Mouse (Mus musculus): ENCODE measurements around the gene Pbld1. TPM values are rescaled to one million over a fixed set of nuclear protein-coding genes. Genes with fewer than 3 reads are reported as not detected.

Gene Pbld1
- total RNA-seq (2021): 14.4 and 18.0 TPM in 2 replicates
- long read RNA-seq, experiment 1, partial matches to known transcripts: 1 of 7 reads
- long read RNA-seq, experiment 1, other reads (novel, unspliced or antisense): 6 of 7 reads
- long read RNA-seq, experiment 2, transcript Pbld1-202 (9 exons, 2,404 nt): major isoform, 15 of 19 reads
- long read RNA-seq, experiment 2, partial matches to known transcripts: 0 of 19 reads
- long read RNA-seq, experiment 2, other reads (novel, unspliced or antisense): 4 of 19 reads

DNA sequence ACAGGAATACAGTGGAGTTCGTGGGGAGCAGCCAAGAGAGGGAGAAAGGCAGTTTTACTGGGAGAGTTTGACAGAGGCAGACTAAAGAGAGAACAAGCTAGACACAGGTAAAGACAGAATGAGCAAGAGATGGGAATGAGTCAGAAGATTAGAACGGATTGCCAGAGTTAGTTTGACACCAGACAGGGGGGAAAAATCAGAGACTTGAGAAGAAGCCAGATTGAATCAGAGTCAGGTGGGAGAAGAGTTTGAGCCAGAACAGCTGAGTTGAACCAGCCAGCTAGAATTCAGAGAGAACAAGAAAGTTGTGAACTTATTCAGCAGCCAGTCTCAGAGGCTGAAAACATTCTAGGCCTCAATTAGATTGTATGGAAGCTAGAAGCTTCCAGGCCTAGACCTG lies at the start of gene Pbld1:
Gene Pbld1 (plus strand): TSS at position 301 of the 400 bp plus-strand sequence.
- DNase-seq: no peak

DNA sequence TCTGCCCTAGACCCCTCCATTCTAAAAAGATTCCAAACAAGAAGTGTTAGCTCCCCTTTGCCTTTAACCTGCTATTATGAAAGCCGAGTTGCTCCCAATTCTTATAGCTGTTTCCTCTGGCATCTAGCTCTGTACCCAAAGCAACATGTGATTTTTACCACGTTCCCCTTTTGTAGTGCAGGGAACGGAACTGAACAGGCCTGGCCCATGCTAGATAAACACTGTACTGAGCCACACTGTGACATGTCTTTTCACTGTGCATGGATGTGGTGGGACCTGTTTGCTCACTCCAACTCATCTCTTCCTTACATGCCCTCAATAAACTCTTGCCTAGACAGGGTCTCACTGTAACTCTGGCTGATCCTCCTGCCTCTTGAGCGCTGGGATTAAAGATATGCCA lies 49.7 kb upstream of the Pbld1 start:
- no peak for DNase-seq

DNA sequence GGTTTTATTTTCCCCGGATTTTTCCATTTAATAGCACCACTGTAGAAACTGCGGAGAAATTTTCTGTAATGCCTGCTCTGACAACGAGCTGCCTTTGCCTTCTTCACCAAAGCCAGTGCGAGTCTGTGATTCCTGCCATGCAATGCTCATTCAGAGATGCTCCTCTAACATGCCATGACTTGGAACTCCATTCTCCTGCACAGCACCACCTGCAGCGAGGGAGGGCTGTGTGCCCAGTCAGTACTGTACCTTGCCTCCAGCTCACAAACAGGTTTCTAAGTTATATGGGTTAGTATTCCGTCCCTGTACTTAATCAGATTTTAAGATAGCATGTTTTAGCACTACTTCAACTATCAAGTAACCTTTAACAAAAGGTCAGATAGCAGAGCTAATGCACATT lies 48.4 kb upstream of the Pbld1 start:
- DNase-seq: no peak

DNA sequence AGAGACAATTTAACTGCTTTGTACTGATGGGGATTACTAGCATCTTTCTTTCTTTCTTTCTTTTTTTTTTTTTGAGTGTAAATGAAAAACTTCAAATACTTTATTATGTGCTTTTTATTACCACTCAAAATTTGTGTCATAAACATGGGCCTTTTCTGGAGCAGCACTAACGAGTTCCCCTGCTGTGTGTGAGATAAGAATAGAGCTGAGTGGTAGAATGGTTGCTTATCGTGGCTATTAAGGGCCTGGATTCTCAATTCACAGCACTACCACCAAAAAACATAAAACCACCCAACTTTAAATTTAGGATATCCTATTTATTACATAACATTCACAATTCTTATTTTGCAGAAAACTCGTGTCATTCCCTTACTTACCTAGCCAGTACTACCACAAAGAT lies 46.5 kb upstream of the Pbld1 start:
- no peak for DNase-seq

DNA sequence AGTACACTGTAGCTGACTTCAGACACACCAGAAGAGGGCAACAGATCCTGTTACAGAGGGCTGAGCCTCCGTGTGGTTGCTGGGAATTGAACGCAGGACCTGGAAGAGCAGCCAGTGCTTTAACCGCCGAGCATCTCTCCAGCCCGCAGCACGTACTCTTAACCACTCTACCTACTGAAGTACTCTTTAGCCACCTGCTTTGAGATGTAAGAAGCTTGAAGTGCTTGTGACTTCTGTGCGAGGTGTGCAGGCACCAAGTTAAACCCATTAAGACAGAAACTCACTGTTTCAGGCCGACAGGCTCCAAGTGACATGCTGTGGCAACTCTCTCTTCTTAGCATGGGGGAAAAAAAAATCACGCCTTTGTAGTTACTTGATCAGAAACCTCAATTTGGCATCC lies 45.8 kb upstream of the Pbld1 start:
- no peak for DNase-seq

DNA sequence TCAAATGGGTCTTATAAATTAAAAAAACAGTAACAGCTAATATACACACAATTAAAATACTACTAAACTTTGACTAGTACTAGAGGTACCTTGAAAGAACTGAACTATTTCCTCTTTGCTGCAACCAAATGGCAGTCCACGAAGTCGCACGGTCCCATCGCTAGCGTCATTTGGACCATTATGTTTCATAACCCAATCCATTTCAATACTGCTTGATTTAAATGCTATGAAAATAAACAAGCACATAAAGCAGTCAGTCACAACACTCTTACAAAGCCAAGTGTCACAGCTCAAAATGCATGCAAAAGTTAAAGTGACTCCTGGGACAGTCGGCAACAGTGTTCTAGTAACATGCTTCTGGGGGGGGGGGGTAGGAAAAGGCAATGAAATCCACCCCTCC lies 40.7 kb upstream of the Pbld1 start:
- no peak for DNase-seq

DNA sequence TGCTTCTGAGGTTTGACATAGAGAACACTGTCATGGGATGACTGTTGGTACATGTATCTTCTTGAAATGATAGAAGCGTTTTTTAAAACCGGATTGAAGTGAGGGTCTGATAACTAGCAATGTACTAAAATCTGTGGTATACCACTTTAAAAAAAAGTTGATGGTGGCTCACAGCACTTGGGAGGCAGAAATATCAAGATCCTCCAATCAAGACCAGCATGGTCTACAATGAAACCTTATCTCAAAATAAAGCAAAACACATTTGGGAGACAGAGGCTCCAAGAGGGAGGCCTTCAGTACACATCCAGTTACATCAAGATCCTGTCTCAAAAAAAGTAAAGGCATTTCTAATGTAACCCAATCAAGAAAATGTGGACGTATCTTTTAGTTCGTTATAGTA lies 38.3 kb upstream of the Pbld1 start:
- no peak for DNase-seq

DNA sequence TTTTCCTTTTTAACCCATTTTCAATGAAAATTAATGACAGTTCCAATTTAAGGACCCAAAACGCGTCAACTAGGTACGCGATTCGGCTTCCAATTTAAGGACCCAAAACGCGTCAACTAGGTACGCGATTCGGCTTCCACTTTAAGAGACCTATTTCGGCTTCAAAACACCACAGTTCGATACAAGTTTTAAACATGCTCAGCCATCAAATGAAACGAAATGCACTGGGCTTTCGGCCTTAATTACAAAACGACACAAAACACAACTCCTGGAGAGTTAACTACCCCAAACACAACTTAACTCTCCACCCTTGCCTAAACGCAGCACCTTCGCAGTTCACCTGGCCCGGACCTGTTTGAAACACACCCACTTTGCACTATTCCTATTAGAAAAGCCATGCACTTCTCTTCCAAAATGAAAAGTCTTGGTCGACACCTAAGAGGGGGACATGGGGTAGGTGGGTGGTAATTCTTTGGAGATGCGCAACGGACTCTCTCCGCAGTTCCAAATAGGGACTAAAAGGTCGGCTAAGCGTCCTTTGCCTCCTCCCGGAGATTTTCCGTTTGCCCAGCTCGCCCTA lies 37.3 kb upstream of the Pbld1 start:
- DNase-seq: no peak

DNA sequence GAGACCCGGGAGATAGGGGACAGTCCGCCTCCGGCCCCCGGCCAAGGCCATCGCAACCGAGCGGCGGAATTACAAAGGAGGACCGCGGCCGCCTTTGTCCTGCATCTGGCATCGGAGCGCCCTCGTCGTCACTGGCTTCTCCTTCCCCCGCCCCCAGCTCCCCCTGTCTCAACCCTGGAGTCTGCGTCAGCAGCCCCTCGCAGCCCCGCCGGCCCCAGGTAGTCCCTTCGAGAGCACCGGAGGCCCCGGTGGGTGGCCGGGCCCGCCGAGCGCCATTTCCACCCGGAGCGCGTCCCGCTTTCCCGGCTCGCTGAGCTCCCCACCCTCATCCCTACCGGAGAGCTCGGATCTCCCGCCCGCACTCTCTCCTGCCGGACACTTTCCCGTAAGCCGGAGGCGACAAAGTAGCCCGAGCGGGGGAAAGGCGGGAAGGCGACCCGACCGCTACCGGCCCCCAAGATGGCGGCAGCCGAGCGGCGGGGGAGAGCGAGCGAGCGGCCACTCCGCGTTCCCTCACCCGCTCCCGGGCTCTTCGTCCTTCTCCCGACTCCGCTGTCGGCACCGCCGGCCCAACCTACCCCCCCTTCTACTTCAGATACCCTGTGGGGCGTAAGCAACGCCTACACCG lies 36.7 kb upstream of the Pbld1 start:
- peak; percentile 89 for DNase-seq

DNA sequence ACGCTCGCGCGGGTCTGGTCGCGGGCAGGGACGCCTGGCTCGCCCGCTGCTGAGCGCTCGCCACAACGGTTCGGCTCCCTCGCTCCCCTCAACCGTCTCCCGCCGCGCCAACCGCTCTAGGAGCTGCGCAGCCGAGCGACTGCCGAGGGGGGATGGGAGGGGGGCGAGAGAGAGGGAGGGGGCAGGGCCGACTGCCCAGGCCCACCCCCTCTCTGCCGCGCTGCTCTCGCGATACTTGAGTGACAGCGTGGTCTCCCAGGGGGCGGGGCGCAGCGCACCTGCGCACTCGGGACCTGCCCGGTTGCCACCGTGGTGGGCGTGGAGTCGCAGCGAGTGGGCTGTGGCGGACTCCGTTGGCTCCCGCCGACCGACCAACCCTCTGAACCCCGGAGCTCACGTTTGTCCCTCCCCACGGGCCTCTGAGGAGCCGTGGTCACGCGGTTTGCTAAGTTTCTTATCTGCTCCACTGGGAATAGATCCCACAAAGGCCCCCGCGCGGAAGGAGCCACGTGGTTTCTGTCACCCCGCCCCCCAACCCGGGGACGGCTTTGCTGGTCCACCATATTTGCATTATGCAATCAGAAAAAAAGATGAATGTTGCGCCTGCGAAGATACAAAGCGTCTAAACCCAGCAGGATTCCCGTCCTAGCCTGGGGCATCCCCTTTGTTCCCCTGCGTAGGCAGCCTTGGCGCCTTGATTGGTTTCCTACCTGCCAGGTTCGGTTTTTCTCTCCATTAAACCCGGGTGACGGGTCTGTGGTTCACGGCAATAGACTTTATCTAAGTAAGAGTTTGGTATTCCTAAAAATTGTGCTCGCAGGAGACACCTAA lies 36.0 kb upstream of the Pbld1 start, which contains the start of the genes Hnrnph3 and Pbld2:
Gene Hnrnph3 (minus strand): TSS at position 469 of the 831 bp plus-strand sequence.
Gene Pbld2 (plus strand): TSS at position 567 of the 831 bp plus-strand sequence.
- DNase-seq: peak; percentile 100

DNA sequence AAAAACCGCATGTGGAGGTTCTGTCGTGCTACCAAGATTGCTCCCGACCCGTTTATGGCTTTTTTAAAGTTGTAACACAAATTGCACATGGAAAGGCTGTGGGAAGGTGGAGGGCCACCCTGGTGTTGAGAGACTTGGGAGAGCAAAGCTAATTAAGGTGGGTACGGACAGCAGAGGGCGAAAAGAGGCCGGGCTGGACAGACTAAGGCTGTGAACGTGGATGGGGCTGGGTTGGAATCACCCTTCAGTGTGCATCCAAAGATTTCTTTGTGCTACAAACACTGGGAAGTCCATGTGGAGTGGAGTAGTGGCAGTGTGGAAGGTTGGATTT lies 35.4 kb upstream of the Pbld1 start:
- peak; percentile 80 for DNase-seq

DNA sequence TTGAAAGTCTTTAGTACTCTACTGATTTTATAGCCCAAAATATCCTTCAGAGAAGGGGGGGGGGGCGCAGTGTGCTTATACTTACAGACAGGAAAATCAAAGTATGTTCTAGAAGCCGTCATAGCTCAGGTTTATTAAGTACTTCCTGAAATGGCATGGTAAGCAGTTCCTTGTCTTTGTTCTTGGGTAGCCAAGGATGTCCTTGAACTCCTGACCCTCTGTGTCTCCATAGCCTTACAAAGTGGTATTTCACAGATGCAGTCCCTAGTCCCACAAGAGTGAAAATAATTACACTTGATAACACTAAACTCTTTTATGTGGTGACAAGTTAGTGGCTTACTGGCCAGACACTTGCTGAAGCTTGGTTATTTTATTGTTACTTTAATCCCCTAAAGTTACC lies 34.9 kb upstream of the Pbld1 start:
- no peak for DNase-seq

DNA sequence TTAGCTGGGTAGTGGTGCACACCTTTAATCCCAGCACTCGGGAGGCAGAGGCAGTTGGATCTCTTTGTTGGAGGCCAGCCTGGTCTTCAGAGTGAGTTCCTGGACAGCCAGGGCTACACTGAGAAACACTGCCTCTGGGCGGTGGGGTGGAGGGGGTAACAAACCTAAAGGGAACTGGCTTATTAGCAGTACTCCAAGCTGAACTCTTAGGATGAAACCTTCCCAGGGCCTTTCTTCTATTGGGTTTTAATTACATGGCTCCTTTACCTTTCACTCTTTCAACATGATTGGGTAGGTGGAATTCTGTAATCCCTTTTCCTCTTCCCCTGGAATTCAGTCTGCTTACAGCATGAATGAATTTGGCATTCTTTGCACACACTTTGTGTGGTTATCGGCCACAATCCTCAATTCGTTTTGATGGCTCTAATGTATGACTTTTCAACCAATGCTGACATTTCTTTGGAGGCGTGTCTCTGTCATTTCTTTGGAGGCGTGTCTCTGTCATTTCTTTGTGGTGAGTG lies 34.4 kb upstream of the Pbld1 start:
- DNase-seq: no peak

DNA sequence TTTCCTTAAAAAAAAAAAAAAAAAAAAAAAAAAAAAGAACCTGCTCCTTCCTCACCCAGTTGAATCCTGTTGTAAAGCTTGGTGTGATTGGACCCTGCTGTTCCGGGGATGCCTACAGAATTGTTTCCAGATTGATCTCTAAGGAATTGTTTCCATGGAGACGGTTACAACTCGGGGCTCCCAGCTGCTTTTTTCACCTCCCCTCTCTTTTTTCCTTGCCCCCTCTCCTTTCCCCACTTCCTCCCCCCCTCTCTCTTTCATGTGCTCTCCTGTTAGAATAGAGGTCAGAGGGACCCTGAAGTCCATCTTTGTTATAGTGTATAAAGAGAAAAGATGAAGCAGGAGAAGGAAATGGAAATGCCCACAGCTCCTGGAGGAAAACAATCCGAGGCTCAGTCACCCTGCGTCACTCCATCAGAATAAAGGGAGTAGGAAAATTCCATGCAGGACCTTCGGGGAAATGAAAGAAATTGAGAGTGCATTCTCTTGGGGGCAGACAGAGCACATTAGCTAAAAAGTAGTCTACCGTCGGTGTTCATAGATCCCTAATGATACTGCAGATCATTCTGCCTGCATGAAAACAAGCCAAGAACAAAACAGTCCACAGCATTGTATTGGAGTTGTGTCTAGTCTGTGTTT lies 33.7 kb upstream of the Pbld1 start:
- no peak for DNase-seq

DNA sequence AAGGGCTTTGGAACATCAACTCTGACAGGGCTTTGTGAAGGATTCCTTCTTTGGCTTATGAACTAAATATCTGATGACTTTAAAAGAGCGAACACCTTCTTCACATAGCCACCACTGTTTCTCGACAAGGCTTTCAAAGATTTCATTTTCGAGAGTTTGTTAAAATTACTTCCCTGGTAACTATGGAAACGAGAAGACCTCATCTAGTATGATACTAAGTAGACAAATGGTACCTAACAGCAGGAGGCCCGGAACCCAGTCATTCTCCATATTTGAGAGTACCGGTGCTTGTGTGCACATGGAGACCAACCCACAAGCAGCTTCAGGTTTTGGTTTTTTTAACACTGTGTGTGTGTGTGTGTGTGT lies 33.2 kb upstream of the Pbld1 start:
- no peak for DNase-seq

DNA sequence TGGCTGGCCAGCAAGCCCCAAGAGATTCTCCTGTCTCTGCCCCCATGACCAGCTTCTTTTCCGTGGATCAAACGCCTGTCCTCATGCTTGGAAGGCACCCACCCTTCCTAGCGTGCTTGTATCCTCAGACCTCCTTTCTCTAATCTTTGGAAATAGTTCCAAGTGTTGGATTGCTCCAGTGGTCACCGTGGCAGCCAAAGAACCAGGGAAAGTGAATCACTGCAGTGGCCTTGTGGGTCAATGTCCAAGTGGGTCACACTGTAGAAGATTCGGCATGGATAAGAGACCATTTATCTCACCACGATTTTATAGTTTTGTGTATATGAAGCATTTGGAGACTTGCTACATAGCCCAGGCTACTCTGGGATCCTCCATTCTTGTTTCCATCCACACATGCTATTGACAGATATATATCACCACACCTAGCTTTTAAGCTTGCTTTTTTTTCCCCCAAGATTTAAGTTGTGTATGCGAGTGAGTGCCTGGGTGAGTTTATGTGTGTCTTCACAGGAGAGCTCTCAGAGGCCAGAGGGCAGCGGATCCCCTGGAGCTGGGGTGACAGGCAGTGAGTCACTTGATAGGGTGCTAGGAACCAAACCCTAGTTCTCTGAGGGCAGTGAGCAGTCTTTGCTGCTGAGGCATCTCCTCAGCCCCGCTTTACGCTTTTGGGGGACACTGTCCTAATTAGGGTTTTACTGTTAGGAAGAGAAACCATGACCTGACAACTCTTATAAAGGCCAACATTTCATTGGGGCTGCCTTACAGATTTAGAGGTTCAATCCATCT lies 32.4 kb upstream of the Pbld1 start:
- peak; percentile 67 for DNase-seq

DNA sequence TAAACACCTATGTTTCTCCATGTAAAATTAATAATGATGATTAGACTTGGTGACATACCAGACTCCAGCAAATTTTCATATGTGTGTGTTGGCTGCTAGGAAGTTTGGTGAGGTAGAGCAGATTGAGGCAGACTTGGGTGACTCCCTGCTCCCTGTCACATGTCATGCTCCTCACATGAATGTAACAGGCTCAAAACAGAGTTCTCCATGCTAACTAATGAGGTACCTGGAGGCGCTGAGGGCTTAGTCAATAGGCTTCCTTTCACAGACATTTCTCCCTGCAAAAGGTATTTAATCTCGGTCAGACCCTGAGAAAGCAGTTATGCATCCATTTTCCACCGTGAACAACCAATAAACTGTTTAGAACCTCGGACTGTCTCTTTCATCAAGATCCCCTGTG lies 31.6 kb upstream of the Pbld1 start:
- DNase-seq: no peak

DNA sequence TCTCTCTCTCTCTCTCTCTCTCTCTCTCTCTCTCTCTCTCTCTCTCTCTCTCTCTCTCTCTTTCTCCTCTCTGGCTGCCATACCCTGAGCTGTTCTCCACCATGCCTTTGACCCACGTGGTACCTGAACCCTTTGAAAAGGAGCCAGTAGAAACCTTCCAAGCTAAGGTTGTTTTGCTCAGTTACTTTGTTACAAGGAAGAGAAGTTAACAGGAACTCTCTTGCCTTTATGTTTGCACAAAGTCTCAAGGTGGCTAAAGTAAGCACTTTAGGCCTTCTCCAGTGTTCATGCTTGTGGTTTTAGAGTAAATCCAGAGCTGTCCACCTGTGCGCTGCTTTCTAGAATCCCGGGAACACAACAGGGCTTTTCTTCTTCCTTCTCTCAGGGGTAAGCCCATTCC lies 27.7 kb upstream of the Pbld1 start:
- no peak for DNase-seq

DNA sequence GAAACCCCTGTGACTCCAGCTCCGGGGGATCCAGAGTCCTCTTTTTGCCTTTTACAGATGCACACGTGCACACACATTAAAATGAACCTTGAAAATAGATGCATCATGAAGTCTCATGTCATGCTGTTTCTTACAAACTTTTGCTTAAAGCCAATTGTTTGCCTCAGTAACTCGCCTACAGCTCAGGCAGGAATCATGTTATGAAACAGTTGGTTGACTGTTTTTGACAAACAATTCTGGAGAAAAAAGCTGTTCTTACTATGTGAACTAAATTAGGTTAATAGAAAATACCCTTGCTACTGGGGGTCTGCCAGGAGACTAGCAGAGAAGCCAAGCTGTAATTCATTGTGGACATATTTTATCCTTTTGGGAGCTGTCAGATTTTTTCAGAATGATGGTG lies 27.0 kb upstream of the Pbld1 start:
- DNase-seq: no peak

DNA sequence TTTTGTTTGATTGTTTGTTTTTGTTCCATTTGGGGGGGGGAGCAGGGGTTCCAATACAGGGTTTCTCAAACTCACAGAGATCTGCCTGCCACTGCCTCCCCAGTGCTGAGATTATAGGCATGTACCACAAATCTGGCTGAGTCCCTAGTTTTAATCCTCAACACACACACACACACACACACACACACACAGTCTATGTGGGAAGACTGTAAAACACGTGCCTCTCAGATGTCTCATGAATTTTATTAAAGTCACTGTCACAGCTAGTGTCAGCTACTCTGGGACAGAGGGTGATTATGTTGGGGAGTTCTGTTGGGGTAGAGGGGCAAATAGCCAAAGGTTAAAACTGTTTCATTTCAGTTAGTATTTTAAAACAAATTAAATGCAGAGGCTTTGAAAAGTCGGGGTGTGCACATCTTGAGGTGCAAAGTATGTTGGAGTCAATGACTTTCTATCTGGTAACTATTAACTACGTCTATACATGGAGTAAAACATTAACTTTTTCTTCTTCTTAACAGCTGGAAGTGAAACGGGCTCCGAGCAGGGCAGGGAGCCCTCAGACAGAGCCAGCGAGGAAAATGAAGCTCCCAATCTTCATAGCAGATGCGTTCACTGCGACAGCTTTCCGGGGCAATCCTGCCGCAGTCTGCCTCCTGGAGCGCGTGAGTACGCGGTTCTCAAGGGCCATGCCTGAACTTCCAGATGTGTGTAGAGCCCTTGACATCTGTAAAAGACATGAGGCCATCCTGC lies 21.2 kb upstream of the Pbld1 start:
- no peak for DNase-seq

Data from adrenal gland, postnatal 14 days (tissue).